Mouse (Mus musculus) thymus, postnatal 25 days (tissue): ENCODE data around the gene Lonp1.

Experiments used
- DNase-seq: peaks from one replicate; pipeline ENCODE4 v3.0.0; 2022

The Lonp1 gene

DNA sequence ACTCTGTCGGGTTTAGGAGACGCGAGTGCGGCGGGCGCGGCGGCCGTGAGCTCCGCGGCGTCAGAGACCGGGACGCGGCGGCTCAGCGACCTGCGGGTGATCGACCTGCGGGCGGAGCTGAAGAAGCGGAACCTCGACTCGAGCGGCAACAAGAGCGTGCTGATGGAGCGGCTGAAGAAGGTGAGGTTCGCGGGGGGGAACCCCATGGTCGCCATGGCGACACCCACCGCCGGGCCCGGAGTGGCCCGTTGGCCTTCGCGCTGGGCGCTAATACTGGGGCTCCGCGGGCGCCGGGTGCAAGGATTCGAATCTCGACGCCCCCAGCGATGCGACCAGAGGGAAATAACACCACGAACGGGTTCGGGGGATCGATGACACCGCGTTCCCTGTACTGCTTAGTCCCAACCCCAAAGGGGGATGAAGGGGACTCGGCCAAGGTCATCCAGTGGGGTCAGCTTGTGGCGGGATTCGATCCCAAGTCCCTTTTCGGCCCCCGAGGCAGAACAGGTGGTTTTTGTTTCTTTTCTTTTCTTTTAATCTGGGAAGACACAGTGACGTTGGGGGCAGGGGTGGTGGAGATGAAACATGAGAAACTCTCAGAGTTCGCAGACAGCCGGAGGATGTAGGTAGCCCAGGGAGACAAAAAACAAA is 41.4 kb downstream of the Lonp1 start:
- no peak for DNase-seq

DNA sequence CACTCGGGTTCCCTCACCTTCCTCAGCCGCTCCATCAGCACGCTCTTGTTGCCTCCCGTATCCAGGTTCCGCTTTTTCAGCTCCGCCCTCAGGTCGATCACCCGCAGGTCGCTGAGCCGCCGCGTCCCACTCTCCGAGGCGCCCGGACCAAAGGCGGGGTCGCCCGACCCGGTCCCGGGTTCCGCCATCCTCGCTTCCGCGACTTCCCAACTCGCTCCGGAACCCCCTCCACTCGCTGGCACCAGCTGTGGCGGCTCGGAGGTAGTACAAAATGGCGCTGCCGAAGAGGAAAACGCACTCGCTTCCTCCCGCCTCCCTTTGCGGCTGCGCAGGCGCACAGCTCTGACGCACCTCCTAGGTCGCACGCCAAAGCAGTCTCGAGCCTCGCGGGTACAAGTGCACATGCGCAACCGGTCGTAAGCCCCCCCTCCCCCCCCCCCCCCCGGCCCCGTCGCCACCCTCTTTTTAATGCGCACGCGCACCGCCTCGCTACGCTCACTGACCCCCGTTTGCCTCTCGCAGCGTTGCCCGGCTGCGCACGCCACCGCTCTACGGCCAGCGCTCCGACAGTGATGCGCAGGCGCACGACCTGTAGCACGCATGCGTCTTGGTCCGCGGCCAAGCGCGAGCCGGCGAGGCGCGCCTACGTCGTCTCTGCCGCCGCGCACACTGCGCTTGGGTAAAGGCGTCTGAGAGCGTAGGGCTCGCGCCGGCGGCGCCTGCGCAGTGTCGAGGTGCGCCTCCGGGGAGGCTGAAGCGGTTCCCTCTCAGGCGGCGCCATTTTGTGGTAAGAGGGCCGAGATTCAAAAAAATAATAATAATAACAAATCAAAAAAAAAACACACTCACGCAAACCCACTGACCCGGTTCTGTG is 42.2 kb downstream of the Lonp1 start, which contains the start of the genes Safb2 and Safb:
TSS of gene Safb2 (minus strand) at position 329 of the 874 bp plus-strand sequence.
TSS of gene Safb (plus strand) at position 569 of the 874 bp plus-strand sequence.
- peak; percentile 99 for DNase-seq

DNA sequence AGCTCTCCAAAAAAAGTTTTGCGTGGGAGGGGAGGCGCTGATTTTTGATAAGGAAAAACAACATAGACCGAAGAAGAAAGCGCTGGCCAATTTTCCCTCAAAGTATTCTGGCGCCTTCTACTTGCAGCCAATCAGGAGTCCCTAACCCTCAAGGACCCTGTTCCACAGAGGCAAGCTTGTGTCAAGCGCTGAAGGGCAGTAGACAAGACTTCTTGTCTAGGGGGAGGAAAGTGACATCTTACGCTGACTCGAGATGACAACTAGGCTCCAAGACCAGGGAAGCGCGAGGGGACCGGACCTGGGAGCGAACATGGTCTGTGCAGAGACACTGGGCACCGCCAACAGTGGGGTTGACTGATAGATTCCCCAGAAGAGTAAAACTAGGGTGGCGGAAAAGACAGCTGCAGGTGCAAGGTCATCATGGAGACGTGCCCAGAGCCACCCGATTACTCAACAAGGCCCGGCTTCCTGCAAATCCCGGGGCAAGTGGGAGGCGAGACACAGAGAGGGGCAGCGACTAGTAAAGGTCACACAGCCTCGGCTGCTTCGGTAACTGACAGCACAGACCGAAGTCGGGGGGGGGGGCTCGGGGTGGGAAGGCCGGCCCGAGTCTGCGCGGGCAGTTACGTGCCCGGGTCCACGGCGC is 43.0 kb downstream of the Lonp1 start:
- DNase-seq: no peak

DNA sequence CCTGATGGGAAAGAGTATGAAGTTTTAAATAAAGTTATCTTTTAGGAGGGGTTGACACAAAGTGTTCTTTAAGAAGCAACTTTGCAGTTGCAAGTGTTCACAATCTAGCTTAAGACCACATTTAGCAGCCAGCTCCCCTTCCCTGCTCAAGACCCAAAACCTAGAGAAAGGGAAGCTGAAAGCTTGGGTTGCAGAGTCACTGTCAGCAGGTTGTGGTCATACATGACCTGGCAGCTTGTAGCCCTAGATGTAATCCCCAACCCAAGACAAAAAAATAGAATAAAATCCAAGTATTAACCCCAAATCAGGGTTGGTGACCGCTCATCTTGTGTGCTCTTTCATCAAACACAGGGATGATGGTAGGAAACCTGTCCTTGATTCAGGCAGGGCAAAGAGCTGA is 43.6 kb downstream of the Lonp1 start:
- no peak for DNase-seq

DNA sequence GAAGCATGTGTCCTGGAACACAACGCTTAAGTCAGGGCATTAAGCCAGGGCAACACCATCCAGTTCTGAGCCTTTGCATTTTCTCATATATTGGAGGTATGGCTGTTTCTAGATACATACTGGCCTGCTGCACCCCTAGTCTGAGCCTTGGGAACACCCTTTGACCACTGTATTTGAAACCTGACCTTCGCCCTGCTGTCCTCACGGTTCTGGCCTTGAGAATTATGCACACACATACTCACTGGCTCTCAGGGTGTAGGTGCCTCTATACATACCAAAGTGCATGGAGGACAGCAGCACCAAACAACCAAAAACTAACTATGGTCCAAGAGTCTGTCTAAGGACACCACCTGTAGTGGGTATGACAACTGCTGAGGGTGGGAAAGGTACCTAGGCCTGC is 53.7 kb downstream of the Lonp1 start:
- no peak for DNase-seq

DNA sequence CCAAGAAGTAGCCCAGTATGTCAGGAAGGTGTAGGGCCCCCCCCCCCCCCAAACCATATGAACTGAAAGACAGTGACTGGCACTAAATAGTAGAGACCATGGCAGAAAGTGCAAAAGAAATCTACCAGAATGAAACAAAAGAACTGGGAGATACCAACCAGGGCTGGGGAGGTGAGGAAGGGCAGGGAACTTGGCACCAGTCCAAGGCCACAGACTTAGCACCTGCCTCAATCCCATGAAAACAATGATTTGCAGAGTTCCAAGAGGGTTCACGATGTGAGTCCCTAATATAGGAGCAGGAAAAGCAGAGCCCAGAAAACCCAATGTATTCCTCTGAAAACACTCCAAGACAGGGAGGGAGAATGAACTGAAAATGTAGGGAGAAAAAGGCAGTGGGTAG is 54.5 kb downstream of the Lonp1 start:
- no peak for DNase-seq

DNA sequence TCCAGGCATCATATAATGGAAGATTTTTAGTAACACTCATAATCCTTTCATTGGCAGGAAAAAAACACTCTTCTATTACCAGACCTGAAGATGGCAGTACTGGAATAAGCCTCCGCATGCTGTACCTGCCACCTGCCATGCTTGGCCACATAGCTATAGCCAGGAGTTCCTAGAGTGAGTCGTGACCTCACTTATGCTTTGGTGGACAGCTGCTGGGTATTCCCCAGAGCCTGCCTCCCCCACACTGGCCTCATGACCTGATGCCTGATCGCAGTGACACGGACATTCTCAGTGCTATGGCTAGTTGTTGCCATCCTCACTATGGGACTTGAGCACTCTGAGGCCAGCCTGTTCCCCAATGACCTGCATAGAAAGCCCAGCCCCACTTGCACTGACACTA is 56.4 kb downstream of the Lonp1 start:
- no peak for DNase-seq

DNA sequence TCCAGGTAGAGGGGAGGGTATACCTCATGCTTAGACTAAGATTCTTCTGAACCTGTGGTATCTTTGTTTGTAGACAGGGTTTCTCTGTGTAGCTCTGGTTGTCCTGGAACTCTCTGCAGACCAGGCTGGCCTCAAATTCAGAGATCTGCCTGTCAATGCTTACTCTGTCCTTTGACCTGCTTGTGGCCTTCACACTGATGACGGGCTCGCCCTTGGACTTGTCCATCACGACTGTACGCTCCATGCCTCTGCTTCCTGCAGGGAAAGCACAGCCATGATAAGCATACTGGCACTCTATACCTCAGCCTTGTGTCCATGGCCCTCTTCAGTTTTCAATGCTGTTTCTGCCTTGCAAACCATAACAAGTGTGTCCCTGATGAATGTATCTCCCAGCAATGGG is 59.3 kb downstream of the Lonp1 start:
- no peak for DNase-seq

DNA sequence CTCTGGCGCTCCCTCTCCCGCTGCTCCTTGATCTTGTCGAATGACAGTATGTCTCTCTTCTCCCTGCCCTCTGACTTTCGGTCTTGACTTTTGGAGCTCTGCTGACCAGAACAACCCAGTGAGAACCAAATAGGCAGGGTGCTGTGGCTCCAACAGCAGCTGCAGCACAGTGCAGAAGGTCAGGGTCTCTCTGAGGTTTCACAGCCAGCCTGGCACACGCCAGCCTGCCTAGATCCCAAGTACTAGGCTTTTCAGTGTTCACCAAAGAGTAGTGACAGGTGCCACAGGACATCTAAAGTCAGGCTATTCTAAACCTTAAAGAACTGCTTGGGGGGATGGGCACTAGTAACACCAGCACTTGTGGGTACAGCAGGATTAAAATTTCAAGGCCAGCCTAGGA is 59.8 kb downstream of the Lonp1 start:
- no peak for DNase-seq

DNA sequence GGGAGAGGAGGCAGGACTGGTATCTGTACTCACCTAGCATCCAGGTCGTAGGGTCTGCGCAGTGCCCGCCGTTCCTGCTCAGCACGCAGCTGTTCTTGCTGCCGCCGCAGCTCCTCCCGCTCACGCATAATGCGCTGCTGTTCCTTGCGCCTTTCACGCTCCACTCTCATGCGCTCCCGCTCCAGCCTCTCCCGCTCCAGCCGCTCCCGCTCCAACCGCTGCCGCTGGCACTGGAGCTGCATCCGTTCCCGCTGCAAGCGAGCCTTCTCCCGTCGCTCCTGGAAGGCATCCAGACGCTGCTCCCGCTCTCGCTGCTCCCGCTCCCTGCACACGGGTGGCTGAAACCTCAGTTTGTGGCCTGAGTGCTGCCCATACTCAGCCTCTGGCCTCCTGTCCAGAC is 60.4 kb downstream of the Lonp1 start:
- no peak for DNase-seq
